Mouse (Mus musculus) liver (tissue): Measurements from ENCODE around the gene Hist1h3a.

Source experiments
- DNase-seq: peaks from one replicate; pipeline ENCODE4 v3.0.0-alpha.2; 2020; ENCODE audit warnings: mixed read lengths

Gene Hist1h3a

GRCm38 (mm10) chr13:23757921-23758320, 4.3 kb downstream of the Hist1h3a start:
- DNase-seq = no peak

- DNase-seq = peak; percentile 80
These were observed 4.9 kb downstream of the Hist1h3a start for GRCm38 (mm10) chr13:23757211-23757773.

GRCm38 (mm10) chr13:23756790-23757189, 5.4 kb downstream of the Hist1h3a start, which contains the start of gene Hist1h4b:
Gene Hist1h4b (plus strand): TSS chr13:23757013.
- peak; percentile 92 for DNase-seq

GRCm38 (mm10) chr13:23755000-23755399, 7.2 kb downstream of the Hist1h3a start:
- no peak for DNase-seq

GRCm38 (mm10) chr13:23753314-23754078, 8.7 kb downstream of the Hist1h3a start:
- no peak for DNase-seq

- no peak for DNase-seq
These were observed 9.4 kb downstream of the Hist1h3a start for GRCm38 (mm10) chr13:23752742-23753172.

GRCm38 (mm10) chr13:23752067-23752741, 10.0 kb downstream of the Hist1h3a start, which contains the start of gene Hist1h3b:
Gene Hist1h3b (plus strand): TSS chr13:23752267.
- peak; percentile 90 for DNase-seq

GRCm38 (mm10) chr13:23751478-23751956, 10.7 kb downstream of the Hist1h3a start:
- no peak for DNase-seq

- peak; percentile 92 for DNase-seq
These were observed 11.2 kb downstream of the Hist1h3a start, which contains the start of gene Hist1h2ab for GRCm38 (mm10) chr13:23750839-23751477. Gene Hist1h2ab (plus strand): TSS chr13:23751126.

- no peak for DNase-seq
These were observed 12.5 kb downstream of the Hist1h3a start for GRCm38 (mm10) chr13:23749563-23750121.

GRCm38 (mm10) chr13:23747892-23748288, 14.3 kb downstream of the Hist1h3a start:
- peak; percentile 83 for DNase-seq

- peak; percentile 61 for DNase-seq
These were observed 14.9 kb downstream of the Hist1h3a start for GRCm38 (mm10) chr13:23747081-23747891.

- DNase-seq = peak; percentile 84
These were observed 15.7 kb downstream of the Hist1h3a start, which contains the start of gene Hist1h2bb for GRCm38 (mm10) chr13:23746201-23747080. Gene Hist1h2bb (plus strand): TSS chr13:23746734.

- peak; percentile 87 for DNase-seq
These were observed 16.6 kb downstream of the Hist1h3a start, which contains the start of gene Hist1h3c for GRCm38 (mm10) chr13:23745381-23746161. Gene Hist1h3c (minus strand): TSS chr13:23745602.

GRCm38 (mm10) chr13:23744421-23745380, 17.5 kb downstream of the Hist1h3a start:
- peak; percentile 53 for DNase-seq

- no peak for DNase-seq
These were observed 18.2 kb downstream of the Hist1h3a start for GRCm38 (mm10) chr13:23743963-23744362.

GRCm38 (mm10) chr13:23743215-23743614, 19.0 kb downstream of the Hist1h3a start:
- no peak for DNase-seq

- DNase-seq = no peak
These were observed 20.2 kb downstream of the Hist1h3a start for GRCm38 (mm10) chr13:23742007-23742406.
